Mouse (Mus musculus) stomach, postnatal 0 days (tissue): ENCODE results near the gene Atp8b4.

ENCODE experiments used
- CTCF ChIP-seq: IDR thresholded peaks from 2 replicates; pipeline ENCODE4 v1.5.1; 2016; ENCODE audit warnings: antibody characterized with exemption, low read depth, mild to moderate bottlenecking, moderate library complexity
- EP300 ChIP-seq: optimal IDR thresholded peaks from 2 replicates; pipeline ENCODE3; 2016; ENCODE audit warnings: antibody characterized with exemption

DNA sequence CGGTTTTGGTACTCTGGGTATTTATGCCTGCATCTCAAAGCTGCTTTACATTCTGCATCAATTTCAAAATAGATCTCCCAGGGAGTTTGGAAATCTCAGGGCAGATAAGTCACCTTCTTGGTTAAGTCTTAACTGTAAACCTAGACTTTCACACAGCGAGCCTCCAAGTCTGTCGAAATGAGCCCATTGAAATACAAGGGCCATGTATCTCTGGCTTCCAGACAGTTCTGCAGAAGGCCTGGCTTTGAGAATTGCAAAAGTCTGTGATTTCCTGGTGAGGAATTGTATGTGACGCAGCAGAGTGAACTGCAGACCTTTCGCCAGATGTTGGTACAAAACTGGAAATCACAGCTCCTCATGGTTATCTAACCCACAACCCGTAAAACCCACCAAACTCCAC, 182.4 kb downstream of the Atp8b4 start:
- TF ChIP-seq CTCF (no peak), EP300 (no peak)
